Mouse (Mus musculus) limb, embryonic 10.5 days (tissue): ENCODE measurements around the gene Efcab1. TPM values are rescaled to one million over a fixed set of nuclear protein-coding genes. Genes with fewer than 3 reads are reported as not detected.
"Not testable (repeated sequence)": the region's sequence is repeated elsewhere in the genome, so short reads cannot be mapped to it uniquely, and the experiment has no call there.

Source experiments
- DNase-seq: peaks from one replicate; pipeline ENCODE4 v3.0.0-alpha.2; 2017; ENCODE audit warnings: low spot score
- H3K27ac ChIP-seq: fragments of 300-500 bp; sonication (generic); 2 replicates; pipeline ENCODE4 v1.5.1; 2016; ENCODE audit warnings: mild to moderate bottlenecking
- H3K27me3 ChIP-seq: fragments of 300-500 bp; sonication (generic); 2 replicates; pipeline ENCODE4 v1.6.1; 2016; ENCODE audit warnings: low read depth, mild to moderate bottlenecking; ENCODE audit not compliant: poor library complexity, severe bottlenecking
- H3K36me3 ChIP-seq: fragments of 300-500 bp; sonication (generic); 2 replicates; pipeline ENCODE4 v1.6.1; 2016; ENCODE audit warnings: mild to moderate bottlenecking, moderate library complexity
- H3K4me1 ChIP-seq: fragments of 300-500 bp; sonication (generic); 2 replicates; pipeline ENCODE4 v1.6.1; 2016
- H3K4me3 ChIP-seq: fragments of 300-500 bp; sonication (generic); 2 replicates; pipeline ENCODE4 v1.5.1; 2016; ENCODE audit warnings: mild to moderate bottlenecking, moderate library complexity
- H3K9me3 ChIP-seq: fragments of 300-500 bp; sonication (generic); replicated peaks from 2 replicates; pipeline ENCODE4 v1.6.1; 2016; ENCODE audit warnings: mild to moderate bottlenecking
- WGBS: fragments of 180-500 bp; shearing (Covaris S2); methylation state at CpG from one replicate; pipeline ENCODE4 v1.1.7; 2016; 5-methylcytosine and 5-hydroxymethylcytosine counted together
- polyA plus RNA-seq: library from polyadenylated mRNA; unstranded; fragments of >200 nt; fragmentation: Nextera tagmentation; extraction: Ambion mirVana; gene quantifications from 2 replicates; pipeline ENCODE4 v1.2.1, GENCODE M21; 2016

Gene Efcab1
- 2.5 and 5.5 TPM in 2 replicates for polyA plus RNA-seq

DNA sequence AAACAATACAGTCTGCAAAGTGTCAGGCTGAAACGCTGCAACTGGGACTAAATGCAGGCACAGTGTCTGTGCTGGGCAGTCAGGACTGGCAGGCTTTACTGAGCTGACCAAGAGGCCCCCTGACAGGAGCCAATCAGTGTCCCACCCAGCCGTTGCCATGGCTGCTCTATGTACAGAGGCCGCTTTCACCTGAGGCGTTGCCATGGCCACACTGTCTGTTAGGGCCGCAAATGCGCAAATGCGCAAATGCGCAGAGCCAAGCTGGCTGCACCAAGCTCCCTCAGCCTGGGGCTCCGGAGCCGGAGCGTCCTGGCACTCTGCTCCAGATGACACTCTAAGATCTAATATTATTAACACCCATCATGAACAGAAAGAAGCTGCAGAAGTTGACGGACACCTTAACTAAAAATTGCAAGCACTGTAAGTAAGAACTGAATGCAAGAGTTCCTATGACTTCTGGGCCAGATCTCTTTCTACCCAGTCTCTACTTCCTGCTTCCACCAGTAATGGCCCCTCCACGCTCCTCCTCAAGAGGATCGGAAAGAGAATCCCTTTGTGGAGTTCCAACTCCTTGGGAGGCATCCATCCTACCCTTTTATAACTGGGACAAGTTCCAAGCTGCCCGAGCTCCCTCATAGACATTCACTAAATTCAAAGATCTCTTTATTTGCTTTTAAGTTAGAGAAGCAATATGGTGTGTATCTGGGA lies at the start of gene Efcab1:
TSS of gene Efcab1 (plus strand) at position 214 of the 708 bp plus-strand sequence.
- WGBS: 17% methylated on average over 15 of the region's 15 CpGs
- Histone ChIP-seq H3K4me1 (peaks cover 13% of the 10 kb centered on the region), H3K36me3 (no peaks in the 10 kb centered on the region), H3K27me3 (no peaks in the 10 kb centered on the region), H3K9me3 (no peaks in the 10 kb centered on the region), H3K27ac (0 out of 2 replicates have a peak within 1 kb of the TSS, but pooled peaks have one; percentile 64), H3K4me3 (peak within 1 kb of the TSS; percentile 44)
- DNase-seq: peak; percentile 83

GRCm38 (mm10) chr16:14859443-14859842 lies 47.0 kb upstream of the Efcab1 start:
- H3K27ac ChIP-seq: no peak overlapping the region
- H3K9me3 ChIP-seq: no peaks in the 10 kb centered on the region
- H3K4me3 ChIP-seq: no peak overlapping the region
- H3K27me3 ChIP-seq: no peaks in the 10 kb centered on the region
- H3K36me3 ChIP-seq: no peaks in the 10 kb centered on the region
- no peak for DNase-seq
- 0 out of 2 replicates have a peak, but pooled peaks cover 5% of the 10 kb centered on the region for H3K4me1 ChIP-seq

DNA sequence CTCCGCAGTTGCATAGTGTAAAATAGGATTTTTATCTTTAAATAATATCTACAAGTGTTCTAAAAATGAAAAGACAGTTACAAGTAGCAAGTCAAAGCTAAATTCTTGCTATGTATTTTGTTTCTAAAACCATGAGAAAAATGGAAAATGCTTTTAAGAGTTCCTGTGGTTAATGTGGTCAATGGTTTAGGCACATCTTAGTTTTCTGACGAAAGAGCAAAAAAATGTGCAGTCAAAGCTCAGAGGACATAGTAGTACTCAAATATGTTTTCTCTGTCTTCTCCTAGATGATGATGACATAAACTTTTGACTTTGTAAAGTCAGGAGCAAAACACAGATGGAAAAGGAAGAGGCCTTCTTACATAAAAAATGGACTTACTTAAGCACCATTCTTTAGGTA lies 21.5 kb upstream of the Efcab1 start:
- H3K4me3 ChIP-seq: no peak overlapping the region
- no peaks in the 10 kb centered on the region for H3K36me3 ChIP-seq
- 87% methylated on average over 2 of the region's 2 CpGs for WGBS
- H3K27ac ChIP-seq: no peak overlapping the region
- H3K9me3 ChIP-seq: no peaks in the 10 kb centered on the region
- H3K4me1 ChIP-seq: no peaks in the 10 kb centered on the region
- no peak for DNase-seq
- no peaks in the 10 kb centered on the region for H3K27me3 ChIP-seq

GRCm38 (mm10) chr16:14885372-14885771 lies 21.0 kb upstream of the Efcab1 start:
- Histone ChIP-seq H3K27ac (no peak overlapping the region), H3K9me3 (no peaks in the 10 kb centered on the region), H3K27me3 (no peaks in the 10 kb centered on the region), H3K36me3 (no peaks in the 10 kb centered on the region), H3K4me1 (no peaks in the 10 kb centered on the region), H3K4me3 (no peak overlapping the region)
- DNase-seq: no peak
- WGBS: 77% methylated on average over 1 of the region's 1 CpGs

DNA sequence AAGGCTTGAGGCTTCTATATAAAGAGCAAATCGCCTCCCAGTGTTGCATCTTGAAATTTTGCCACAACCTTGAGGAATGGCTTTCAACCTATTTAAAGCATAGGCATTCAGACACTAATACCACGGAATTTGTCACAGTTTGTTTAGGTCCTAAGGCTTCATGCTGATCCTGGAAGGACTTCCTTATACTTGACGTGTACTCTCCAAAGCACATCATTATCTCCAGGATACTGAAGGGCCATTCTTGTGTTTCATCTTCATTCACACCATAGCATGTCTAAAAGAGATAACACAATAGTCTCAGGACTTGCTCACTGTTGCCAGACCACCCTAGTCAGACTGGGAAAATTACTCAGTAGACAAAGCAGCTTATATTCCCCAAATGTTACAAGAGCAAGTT lies 13.9 kb upstream of the Efcab1 start:
- 78% methylated on average over 3 of the region's 3 CpGs for WGBS
- H3K4me1 ChIP-seq: 0 out of 2 replicates have a peak, but pooled peaks cover 2% of the 10 kb centered on the region
- DNase-seq: no peak

GRCm38 (mm10) chr16:14893864-14894263 lies 12.5 kb upstream of the Efcab1 start:
- H3K27me3 ChIP-seq: no peaks in the 10 kb centered on the region
- H3K9me3 ChIP-seq: no peaks in the 10 kb centered on the region
- H3K4me1 ChIP-seq: 0 out of 2 replicates have a peak, but pooled peaks cover 2% of the 10 kb centered on the region
- no peaks in the 10 kb centered on the region for H3K36me3 ChIP-seq
- no peak for DNase-seq
- 73% methylated on average over 4 of the region's 4 CpGs for WGBS
- H3K4me3 ChIP-seq: no peak overlapping the region
- H3K27ac ChIP-seq: no peak overlapping the region; the same call in 1 of the 2 replicates

More for the DNA sequence above, 13.9 kb upstream of the Efcab1 start:
- Histone ChIP-seq H3K4me3 (no peak overlapping the region), H3K9me3 (no peaks in the 10 kb centered on the region), H3K27ac (no peak overlapping the region), H3K36me3 (no peaks in the 10 kb centered on the region), H3K27me3 (no peaks in the 10 kb centered on the region)

- no peaks in the 10 kb centered on the region for H3K36me3 ChIP-seq
- H3K27me3 ChIP-seq: no peaks in the 10 kb centered on the region
- 0 out of 2 replicates have a peak, but pooled peaks cover 2% of the 10 kb centered on the region for H3K4me1 ChIP-seq
- DNase-seq: no peak
- 76% methylated on average over 1 of the region's 1 CpGs for WGBS
- H3K4me3 ChIP-seq: no peak overlapping the region
- no peaks in the 10 kb centered on the region for H3K9me3 ChIP-seq
- no peak overlapping the region for H3K27ac ChIP-seq
Observed at GRCm38 (mm10) chr16:14894713-14895112, 11.7 kb upstream of the Efcab1 start.

DNA sequence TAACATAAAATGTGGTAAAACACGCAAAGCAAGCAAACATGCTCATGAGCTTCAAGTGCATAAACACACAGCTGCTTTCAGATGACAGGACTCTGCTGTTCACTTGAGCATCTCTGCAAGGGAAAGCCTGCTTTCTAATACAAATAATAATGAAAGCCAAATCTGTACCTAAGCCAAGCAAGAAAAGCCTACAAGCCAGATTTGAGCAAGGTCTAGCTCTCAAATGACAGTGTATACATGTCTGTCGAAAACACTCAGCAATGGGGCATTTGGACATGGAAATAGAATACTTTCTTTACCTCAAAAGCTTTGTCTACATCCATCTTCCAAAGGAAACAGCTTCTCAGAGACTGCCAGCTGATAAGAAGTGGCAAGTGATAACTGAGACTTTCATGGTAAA lies 10.9 kb upstream of the Efcab1 start:
- no peak overlapping the region for H3K27ac ChIP-seq
- no peak for DNase-seq
- H3K27me3 ChIP-seq: no peaks in the 10 kb centered on the region
- H3K4me3 ChIP-seq: no peak overlapping the region
- 0 out of 2 replicates have a peak, but pooled peaks cover 2% of the 10 kb centered on the region for H3K4me1 ChIP-seq
- whole genome bisulfite sequencing: 80% methylated on average over 2 of the region's 2 CpGs
- no peaks in the 10 kb centered on the region for H3K9me3 ChIP-seq
- H3K36me3 ChIP-seq: no peaks in the 10 kb centered on the region

- H3K4me3 ChIP-seq, H3K27me3 ChIP-seq, H3K9me3 ChIP-seq, H3K36me3 ChIP-seq, H3K4me1 ChIP-seq, H3K27ac ChIP-seq, DNase-seq: not testable (repeated sequence)
- WGBS: 67% methylated on average over 3 of the region's 3 CpGs
Observed at GRCm38 (mm10) chr16:14930711-14931110, 24.3 kb downstream of the Efcab1 start.

GRCm38 (mm10) chr16:14936478-14937166 lies 30.2 kb downstream of the Efcab1 start:
- not testable (repeated sequence) for H3K36me3 ChIP-seq, H3K27ac ChIP-seq
- 75% methylated on average over 7 of the region's 7 CpGs for WGBS

DNA sequence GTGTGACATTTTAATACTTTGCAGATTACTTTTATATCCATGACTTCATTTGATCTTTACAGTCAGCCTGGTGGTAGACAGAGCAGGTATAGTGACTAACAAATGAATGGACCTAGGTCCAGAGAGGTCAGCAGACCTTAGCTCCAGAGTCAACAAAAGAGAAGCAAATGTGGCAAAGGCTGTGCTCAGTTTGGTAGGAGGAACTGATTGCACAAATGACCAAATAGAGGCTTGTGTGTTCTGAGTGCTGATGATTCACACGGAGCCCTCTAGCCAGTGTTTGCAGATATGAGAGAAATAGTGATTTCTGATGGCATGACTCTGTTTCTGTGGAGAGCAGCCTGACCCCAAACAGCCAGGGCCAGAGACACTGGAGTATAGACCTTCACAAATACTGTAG lies 33.1 kb downstream of the Efcab1 start:
- Histone ChIP-seq H3K27ac (no peak overlapping the region), H3K4me1 (no peaks in the 10 kb centered on the region; the same call in 1 of the 2 replicates), H3K9me3 (no peaks in the 10 kb centered on the region), H3K27me3 (no peaks in the 10 kb centered on the region), H3K4me3 (no peak overlapping the region), H3K36me3 (no peaks in the 10 kb centered on the region)
- 85% methylated on average over 1 of the region's 1 CpGs for WGBS
- DNase-seq: no peak

More at GRCm38 (mm10) chr16:14936478-14937166, 30.2 kb downstream of the Efcab1 start:
- H3K4me3 ChIP-seq, H3K4me1 ChIP-seq, H3K27me3 ChIP-seq, DNase-seq, H3K9me3 ChIP-seq: not testable (repeated sequence)

DNA sequence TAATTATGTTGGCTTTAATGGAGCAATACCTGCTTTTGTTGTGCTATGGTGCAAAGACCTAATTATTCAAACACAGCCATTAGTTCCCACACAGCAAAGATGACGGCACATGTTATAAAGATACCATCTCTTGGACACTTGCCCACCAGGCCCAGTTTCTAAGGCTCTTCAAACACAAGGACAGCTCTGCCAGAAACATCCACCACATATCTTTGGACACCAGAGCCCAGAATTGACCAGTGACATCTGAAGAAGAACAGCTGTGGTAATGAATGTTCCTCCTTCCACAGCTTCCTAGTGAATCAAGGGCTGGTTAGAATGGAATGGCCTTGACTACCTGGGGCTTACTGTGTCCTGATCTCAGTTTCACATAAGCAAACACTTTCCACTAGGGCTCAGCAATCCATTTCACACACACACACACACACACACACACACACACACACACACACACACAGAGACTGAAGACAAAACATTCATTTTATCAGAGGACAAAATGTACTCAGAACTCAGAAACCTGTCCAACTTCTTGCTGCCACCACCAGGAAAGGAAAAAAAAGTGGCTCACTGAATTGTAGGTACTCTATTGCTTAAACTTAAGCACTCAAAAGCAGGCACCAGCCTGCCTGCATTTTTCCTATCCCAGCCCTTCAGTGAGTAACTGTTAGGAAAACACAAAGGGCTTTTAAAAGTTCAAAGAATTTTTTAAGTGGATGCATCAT lies 33.7 kb downstream of the Efcab1 start:
- no peak overlapping the region for H3K27ac ChIP-seq
- no peaks in the 10 kb centered on the region for H3K27me3 ChIP-seq
- WGBS: 85% methylated on average over 1 of the region's 1 CpGs
- no peak for DNase-seq
- H3K4me1 ChIP-seq: no peaks in the 10 kb centered on the region; the same call in 1 of the 2 replicates
- H3K9me3 ChIP-seq: no peaks in the 10 kb centered on the region
- no peaks in the 10 kb centered on the region for H3K36me3 ChIP-seq
- no peak overlapping the region for H3K4me3 ChIP-seq

- H3K36me3 ChIP-seq: no peaks in the 10 kb centered on the region
- H3K4me1 ChIP-seq: no peaks in the 10 kb centered on the region; the same call in 1 of the 2 replicates
- DNase-seq: no peak
- H3K4me3 ChIP-seq: no peak overlapping the region
- no peaks in the 10 kb centered on the region for H3K27me3 ChIP-seq
- H3K27ac ChIP-seq: no peak overlapping the region
- 91% methylated on average over 3 of the region's 3 CpGs for WGBS
- no peaks in the 10 kb centered on the region for H3K9me3 ChIP-seq
Observed at GRCm38 (mm10) chr16:14940898-14941297, 34.5 kb downstream of the Efcab1 start.
